Mouse (Mus musculus): ENCODE measurements around the gene Ctnnd1.

GRCm38 (mm10) chr2:84626366-84626975 is 24.1 kb downstream of the Ctnnd1 start:
- TF ChIP-seq CTCF (IDR thresholded peaks at IDR 0.05; ENCODE audit: control insufficient read depth, insufficient read depth, insufficient replicate concordance, low read depth, low read length), result no peak
- no peak for TF ChIP-seq POLR2A (IDR thresholded peaks at IDR 0.05; ENCODE audit: control insufficient read depth, low read depth, low read length)

All from testis, adult 2 months (tissue).